Mouse (Mus musculus) myocyte (in vitro differentiated cells): ENCODE measurements around the gene Nlgn2.

Source experiments
- CEBPB ChIP-seq: IDR thresholded peaks from 2 replicates; pipeline ENCODE4 v1.6.1; 2011; ENCODE audit warnings: mild to moderate bottlenecking, moderate library complexity; ENCODE audit not compliant: poor library complexity, insufficient read depth, severe bottlenecking
- E2F4 ChIP-seq: IDR thresholded peaks from one replicate; pipeline ENCODE4 v1.6.1; 2011; ENCODE audit warnings: mild to moderate bottlenecking, control low read depth, moderate library complexity; ENCODE audit not compliant: insufficient read depth
- MAX ChIP-seq: IDR thresholded peaks from one replicate; pipeline ENCODE4 v1.6.1; 2011; ENCODE audit warnings: low read depth, mild to moderate bottlenecking, control low read depth
- MYOD1 ChIP-seq, 3 experiments: IDR thresholded peaks; one replicate each; pipeline ENCODE4 v1.6.1; 2011; ENCODE audit warnings: control low read depth in 2 of 3, low read depth in 2 of 3, mild to moderate bottlenecking in 2 of 3, moderate library complexity in 1 of 3; ENCODE audit not compliant: insufficient read length in 2 of 3, control insufficient read depth in 1 of 3
- MYOG ChIP-seq, 3 experiments: IDR thresholded peaks; one replicate each; pipeline ENCODE4 v1.6.1; 2011; ENCODE audit warnings: control low read depth in 2 of 3, low read depth in 2 of 3, mild to moderate bottlenecking in 2 of 3; ENCODE audit not compliant: insufficient read length in 2 of 3, control insufficient read depth in 1 of 3, insufficient read depth in 1 of 3
- POLR2A ChIP-seq: IDR thresholded peaks from one replicate; pipeline ENCODE4 v1.6.1; 2011; ENCODE audit warnings: low read depth, mild to moderate bottlenecking, control low read depth, moderate library complexity; ENCODE audit not compliant: insufficient read length
- POLR2AphosphoS2 ChIP-seq: IDR thresholded peaks from one replicate; pipeline ENCODE4 v1.6.1; 2011; ENCODE audit warnings: low read depth, control low read depth; ENCODE audit not compliant: insufficient read length
- TCF12 ChIP-seq: IDR thresholded peaks from one replicate; pipeline ENCODE4 v1.6.1; 2011; ENCODE audit warnings: mild to moderate bottlenecking, control low read depth; ENCODE audit not compliant: poor library complexity, insufficient read depth, severe bottlenecking
- TCF3 ChIP-seq: IDR thresholded peaks from one replicate; pipeline ENCODE4 v1.6.1; 2011; ENCODE audit warnings: low read depth, control low read depth; ENCODE audit not compliant: insufficient read length
- USF1 ChIP-seq: IDR thresholded peaks from one replicate; pipeline ENCODE4 v1.6.1; 2011; ENCODE audit warnings: low read depth, mild to moderate bottlenecking, control low read depth, moderate library complexity

DNA sequence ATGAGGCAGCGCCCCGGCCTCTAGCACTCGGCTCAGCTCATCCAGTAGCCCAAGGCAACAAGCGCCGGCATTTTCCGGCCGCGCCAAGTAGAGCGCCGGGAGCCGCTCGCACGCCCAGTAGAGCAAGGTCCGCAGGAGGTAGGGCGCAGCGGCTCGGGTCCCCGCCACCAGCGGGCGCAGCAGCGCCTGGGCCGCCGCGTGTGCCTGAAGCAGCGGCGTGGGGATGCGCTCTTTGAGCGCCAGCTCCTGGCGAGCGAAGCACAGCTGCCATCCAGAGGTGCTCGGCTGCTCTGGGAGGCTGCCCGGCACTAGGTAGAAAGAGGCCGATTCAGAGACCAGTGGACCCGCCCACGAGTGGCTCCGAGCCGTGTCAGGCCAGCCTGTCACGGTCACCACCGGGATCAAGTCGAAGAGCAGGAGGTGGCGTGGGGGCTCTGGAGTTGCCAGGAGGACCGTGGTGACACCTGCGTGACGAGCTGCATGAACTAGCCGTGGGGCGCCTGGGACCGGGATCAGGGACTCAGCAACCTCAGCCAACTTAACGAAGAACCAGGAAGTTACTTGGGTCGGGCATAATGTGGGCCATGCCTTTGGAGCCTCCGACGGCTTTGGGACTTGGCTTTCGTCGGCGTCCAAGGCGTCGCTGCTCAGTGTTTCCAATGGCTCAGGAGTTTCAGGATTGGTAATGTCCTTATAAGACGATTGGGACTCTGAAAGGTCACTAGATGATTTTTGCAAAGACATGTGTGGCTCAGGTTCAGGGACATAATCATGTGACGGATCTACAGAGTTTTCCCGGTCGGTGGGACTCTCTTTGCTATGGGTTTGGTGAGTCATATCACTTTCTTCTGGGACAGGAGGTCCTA, 33.6 kb downstream of the Nlgn2 start:
- TF ChIP-seq MAX (no peak), TCF12 (no peak), USF1 (no peak), POLR2A (peak; percentile 50), POLR2AphosphoS2 (no peak), CEBPB (no peak), MYOD1 (IDR thresholded peaks at IDR 0.05; ENCODE audit: control insufficient read depth in 1 of 3, insufficient read length in 2 of 3, low read depth in 2 of 3) (peak in 2 of 3 experiments; percentile 1 to 36), MYOG (IDR thresholded peaks at IDR 0.05; ENCODE audit: control insufficient read depth in 1 of 3, insufficient read depth in 1 of 3, insufficient read length in 2 of 3, low read depth in 2 of 3) (peak in 1 of 3 experiments; percentile 64), E2F4 (no peak), TCF3 (no peak)
